Mouse (Mus musculus): ENCODE results near the gene Ugt1a6b.

Ugt1a6b gene

DNA sequence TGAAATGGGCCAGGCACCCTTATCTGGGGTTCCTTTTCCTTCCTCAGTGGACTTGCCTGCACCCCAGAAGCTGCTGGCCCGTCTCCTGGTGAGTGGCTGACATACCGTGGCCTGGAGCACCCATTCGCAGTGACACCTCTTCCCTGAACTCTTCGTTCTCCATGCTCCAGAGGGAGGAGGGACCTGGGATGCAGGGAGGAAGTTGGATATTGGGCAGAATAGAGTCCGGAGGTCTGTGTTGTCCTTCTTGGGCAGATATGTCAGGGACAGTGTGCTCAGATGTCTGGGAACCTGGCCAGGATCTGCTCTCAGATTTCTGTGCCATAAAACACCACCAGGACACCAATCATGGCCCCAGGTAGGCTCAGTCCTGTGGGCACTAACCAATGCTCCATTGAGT, 137.0 kb downstream of the Ugt1a6b start:
- DNase-seq (ENCODE audit: low spot score): no peak

GRCm38 (mm10) chr1:88240579-88240978, 137.5 kb downstream of the Ugt1a6b start:
- DNase-seq (ENCODE audit: low spot score): no peak

- DNase-seq (ENCODE audit: low spot score): no peak
Measured at GRCm38 (mm10) chr1:88243861-88244260, 140.8 kb downstream of the Ugt1a6b start.

- no peak for DNase-seq (ENCODE audit: low spot score)
Measured at GRCm38 (mm10) chr1:88245881-88246280, 142.8 kb downstream of the Ugt1a6b start.

- DNase-seq (ENCODE audit: low spot score): no peak
Measured at GRCm38 (mm10) chr1:88246386-88246785, 143.3 kb downstream of the Ugt1a6b start.

- DNase-seq (ENCODE audit: low spot score): no peak
Measured at GRCm38 (mm10) chr1:88247660-88248059, 144.6 kb downstream of the Ugt1a6b start.

DNA sequence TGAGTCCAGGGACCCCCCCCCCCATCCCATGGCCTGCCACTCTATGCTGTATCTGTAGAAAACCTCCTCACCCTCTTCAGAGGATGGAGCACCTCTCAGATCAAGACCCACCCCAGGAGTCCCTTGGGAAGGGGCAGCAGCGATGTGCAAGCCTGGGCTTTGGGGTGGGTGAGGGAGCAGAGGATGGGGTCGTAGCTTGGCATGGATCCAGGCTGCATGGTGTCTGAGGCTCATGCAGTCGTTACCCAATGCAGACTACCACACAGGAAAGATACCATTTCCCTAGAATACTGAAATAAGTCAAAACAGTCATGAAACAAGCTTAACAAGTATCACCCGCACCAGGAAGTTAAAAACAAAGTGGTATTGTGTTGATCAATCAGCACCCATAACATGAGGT, 145.6 kb downstream of the Ugt1a6b start:
- DNase-seq (ENCODE audit: low spot score): no peak

DNA sequence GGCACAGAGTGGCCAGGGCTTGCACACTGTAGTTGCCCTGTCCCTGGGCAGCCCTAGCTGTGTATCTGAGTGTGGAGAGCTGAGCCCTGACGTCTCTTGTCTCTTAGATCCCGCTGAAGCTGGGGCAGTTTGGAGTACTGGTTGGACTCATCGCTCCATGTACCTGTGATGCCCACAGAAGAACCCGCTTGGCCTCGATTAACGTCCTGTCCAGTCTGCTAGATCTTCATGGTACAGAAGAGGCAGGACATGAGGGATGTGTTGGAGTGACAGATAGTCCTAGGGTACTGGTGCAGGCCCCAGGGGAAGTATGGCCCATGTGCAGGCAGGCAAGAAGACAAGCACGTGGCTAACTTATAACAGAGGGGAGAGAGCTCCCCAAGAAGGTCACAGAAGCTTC, 146.5 kb downstream of the Ugt1a6b start:
- no peak for DNase-seq (ENCODE audit: low spot score)

DNA sequence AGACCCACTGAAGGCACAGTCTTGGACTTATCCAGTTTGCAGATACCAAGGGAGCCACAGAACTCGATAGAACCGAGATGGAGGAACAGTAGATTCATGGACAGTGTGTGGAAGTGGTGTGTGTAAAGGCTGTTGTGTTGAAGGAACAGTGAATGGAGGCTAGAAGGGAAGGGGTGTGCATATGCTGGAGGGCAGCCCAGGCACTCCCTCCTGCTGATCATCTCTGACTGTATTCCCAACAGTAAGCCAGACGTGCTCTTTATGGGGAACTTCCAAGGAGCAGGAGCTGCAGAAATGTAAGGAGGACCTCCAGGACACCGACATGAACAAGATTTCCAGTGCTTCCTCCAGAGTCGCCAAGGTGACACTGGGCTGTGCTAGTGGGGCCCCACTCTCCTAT, 147.0 kb downstream of the Ugt1a6b start:
- DNase-seq (ENCODE audit: low spot score): no peak

GRCm38 (mm10) chr1:88253106-88253505, 150.1 kb downstream of the Ugt1a6b start:
- no peak for DNase-seq (ENCODE audit: low spot score)

DNA sequence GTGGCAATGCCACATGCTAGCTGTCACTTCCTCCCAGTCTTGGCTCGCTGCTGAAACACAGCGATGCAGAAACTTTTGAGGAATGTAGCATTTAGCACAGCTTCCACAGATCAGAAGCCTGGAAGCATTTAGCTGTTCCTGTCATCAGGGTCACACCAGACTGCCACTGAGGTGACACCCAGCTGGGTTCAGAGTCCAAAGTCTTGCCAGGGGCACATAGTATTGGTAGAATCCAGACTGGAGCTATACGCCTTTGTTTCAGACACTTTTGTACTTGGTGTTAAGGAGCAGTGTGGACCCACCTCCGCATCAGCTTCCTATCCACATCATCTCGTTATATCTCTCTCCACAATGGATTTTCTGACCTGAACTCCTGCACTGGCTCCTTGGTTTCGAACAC, 150.5 kb downstream of the Ugt1a6b start:
- no peak for DNase-seq (ENCODE audit: low spot score)

GRCm38 (mm10) chr1:88254793-88255465, 151.9 kb downstream of the Ugt1a6b start:
- no peak for DNase-seq (ENCODE audit: low spot score)

DNA sequence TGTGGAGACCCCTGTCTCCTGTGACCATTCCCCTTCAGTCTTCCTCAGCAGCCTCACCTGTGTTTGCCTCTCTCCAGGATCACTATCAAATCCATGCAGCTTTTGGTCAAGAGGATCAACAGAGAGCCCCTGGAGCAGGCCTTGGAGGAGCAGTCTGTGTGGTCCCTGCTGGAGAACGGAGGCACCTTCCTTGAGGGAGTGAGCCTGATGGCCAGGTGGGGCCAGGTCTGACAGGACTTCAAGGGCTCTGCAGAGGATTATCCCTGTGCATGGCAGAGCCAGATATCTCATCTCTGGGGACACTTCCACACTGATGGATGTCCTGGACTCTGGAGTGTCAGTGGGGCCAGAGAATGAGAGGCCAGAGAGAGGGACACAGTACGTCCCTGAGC, 152.4 kb downstream of the Ugt1a6b start:
- no peak for DNase-seq (ENCODE audit: low spot score)

DNA sequence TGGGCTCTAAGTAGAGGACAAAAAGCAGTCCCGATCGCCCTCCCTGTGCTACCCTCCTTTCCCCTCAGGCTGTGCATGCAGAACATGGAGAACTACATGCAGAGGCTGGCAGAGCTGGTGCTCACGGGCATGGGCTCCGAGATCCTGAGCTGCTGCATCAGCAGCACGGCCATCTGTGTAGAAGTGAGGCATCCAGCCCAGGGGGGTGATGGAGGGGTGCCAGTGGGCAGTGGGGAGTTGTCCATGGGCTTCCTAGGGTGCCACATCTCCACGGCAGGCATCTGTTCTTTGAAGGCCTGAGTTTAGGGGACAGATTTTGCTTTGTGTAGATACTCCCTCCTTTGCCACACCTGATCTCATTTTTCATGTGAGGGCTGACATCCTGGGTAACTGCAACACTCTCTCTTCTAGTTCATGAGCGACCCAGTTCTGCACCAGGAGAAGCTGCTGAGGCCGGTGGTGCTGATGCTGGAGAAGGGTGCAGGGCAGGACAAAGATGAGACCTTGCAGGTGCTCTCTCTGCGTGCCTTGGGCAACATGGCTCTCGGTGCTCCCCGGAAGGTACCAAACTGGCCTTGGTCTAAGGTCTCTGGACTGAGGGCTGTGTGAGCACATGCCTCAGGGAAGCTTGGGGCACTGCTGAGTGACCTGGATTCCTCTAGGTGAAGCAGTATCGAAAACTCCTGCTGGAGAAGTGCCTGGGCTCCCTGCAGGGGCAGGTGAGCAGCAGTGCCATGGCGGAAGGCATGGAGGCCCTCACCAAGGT, 153.1 kb downstream of the Ugt1a6b start:
- DNase-seq (ENCODE audit: low spot score): no peak

DNA sequence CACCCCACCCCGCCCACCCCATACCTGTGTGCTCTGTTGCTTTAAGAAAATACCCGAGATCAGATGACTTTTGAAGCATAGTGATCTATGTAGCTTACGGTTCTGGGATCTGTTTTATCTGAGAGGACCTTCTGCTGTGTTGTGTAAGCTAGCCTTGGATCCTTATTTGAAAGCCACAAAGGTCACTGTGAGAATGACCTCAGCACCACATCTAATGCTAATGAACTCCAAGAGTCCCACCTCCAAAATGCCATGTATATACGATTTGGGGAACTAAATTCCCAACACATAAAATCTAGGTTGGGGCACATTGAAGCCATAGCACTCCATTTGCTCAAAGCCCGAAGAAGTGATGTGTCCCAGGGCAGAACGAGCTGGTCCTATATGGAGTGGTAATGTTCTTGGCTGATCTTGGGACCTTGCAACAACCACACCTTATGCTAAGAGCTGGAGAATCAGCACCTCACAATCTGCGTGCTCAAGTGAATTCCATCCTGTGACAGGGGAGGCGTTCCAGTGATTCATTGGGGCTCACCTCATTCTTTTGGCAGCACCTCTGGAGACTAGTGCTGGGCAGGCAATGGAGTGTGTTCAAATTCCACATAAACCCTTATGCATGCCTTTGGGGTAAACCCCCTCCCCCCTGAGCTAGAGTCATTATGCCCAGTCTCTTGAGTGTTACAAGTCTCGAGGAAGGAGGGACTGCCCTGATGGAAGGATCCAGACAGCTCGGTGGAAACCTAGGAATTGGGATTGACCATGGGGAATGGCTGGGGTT, 154.0 kb downstream of the Ugt1a6b start:
- DNase-seq (ENCODE audit: low spot score): no peak

- no peak for DNase-seq (ENCODE audit: low spot score)
Measured at GRCm38 (mm10) chr1:88257681-88258080, 154.6 kb downstream of the Ugt1a6b start.

- DNase-seq (ENCODE audit: low spot score): peak; percentile 22
Measured at GRCm38 (mm10) chr1:88258361-88258760, 155.3 kb downstream of the Ugt1a6b start.

- peak; percentile 86 for DNase-seq (ENCODE audit: low spot score)
Measured at GRCm38 (mm10) chr1:88258881-88259642, 156.0 kb downstream of the Ugt1a6b start.

DNA sequence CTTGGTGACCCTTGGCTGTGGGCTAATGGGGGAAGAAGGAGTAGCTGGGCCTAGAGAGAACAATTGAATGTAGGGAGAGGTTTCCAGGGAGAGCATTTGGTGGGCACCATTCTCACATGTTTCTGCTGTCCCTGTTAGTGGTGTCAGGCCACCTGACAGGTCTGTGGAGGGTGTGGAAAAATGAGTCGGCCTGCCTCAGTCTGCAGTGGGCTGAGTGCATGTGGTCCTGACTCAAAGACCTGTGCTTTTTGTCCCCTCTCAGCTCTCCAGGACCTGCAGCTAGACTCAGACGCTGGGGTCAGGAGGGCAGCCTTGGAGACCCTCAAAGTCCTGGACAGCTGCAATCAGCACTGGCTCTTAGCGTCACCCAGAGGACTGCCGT, 156.6 kb downstream of the Ugt1a6b start:
- DNase-seq (ENCODE audit: low spot score): no peak

GRCm38 (mm10) chr1:88260114-88260513, 157.1 kb downstream of the Ugt1a6b start:
- DNase-seq (ENCODE audit: low spot score): peak; percentile 76

DNA sequence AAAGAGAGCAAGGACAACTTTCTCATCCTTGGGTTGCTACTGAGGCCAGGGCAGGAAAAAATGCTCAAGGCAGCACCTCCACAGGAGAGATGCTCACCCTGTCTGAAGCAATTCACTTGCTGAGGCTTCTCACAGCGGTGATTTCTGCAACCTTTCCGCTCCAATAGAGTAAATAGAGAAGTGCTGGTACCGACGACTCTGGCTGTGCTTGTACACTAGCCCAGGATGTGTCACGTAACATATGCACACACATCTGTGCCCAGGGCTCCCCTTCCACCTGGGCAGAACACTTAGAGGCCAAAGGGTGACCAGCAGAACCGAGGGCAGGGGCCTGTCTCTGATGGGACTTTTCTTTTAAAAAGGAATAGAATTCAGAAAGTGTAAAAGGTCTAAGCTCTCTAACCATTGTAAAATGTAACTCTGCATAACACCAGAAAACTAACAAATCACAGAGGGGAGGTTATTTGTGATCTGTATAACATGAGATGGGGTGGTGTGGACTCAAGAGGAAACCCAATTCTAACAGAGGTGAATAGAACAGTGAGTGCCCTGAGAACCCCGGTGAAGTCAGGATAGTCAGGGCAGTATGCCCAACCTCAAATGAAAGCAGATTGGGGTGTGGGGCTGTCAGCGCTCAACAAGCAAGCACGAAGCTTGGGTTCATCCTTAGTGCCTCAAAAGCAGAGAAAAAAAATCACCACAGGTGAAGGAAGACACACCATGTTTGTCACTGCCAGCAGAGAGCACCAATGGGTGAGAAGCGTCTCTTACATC, 157.7 kb downstream of the Ugt1a6b start:
- peak; percentile 37 for DNase-seq (ENCODE audit: low spot score)
